Mouse (Mus musculus) erythroblast, embryonic 14.5 days (primary cell): ENCODE results near the gene Mcfd2. TPM values are rescaled to one million over a fixed set of nuclear protein-coding genes. Genes with fewer than 3 reads are reported as not detected.
"Not testable (repeated sequence)": the region's sequence is repeated elsewhere in the genome, so short reads cannot be mapped to it uniquely, and the experiment has no call there.

ENCODE experiments used
- H3K27me3 ChIP-seq: 2 replicates; pipeline ENCODE4 v1.6.1; 2012; ENCODE audit warnings: inconsistent platforms; ENCODE audit not compliant: control insufficient read depth
- H3K36me3 ChIP-seq: 2 replicates; pipeline ENCODE4 v1.6.1; 2012; ENCODE audit warnings: mild to moderate bottlenecking, inconsistent platforms; ENCODE audit not compliant: control insufficient read depth
- H3K4me1 ChIP-seq: 2 replicates; pipeline ENCODE4 v1.6.1; 2012; ENCODE audit warnings: inconsistent platforms; ENCODE audit not compliant: control insufficient read depth
- H3K4me3 ChIP-seq: replicated peaks from 2 replicates; pipeline ENCODE3; 2012; ENCODE audit warnings: moderate library complexity, mild to moderate bottlenecking, inconsistent platforms
- H3K9me3 ChIP-seq: 2 replicates; pipeline ENCODE4 v1.6.1; 2012; ENCODE audit warnings: low read length, inconsistent platforms, mixed read lengths; ENCODE audit not compliant: control insufficient read depth
- GATA1 ChIP-seq: IDR thresholded peaks from 2 replicates; pipeline ENCODE4 v1.6.1; 2012; ENCODE audit warnings: low read length, inconsistent platforms, mixed read lengths
- TAL1 ChIP-seq: IDR thresholded peaks from 3 replicates; pipeline ENCODE4 v1.6.1; 2012; ENCODE audit warnings: low read length, inconsistent platforms, mixed read lengths
- polyA plus RNA-seq: library from polyadenylated mRNA; stranded (reverse); fragments of >175 nt; gene quantifications from 2 replicates; pipeline ENCODE4 v1.2.3, GENCODE M21; 2012

Mcfd2 gene
- polyA plus RNA-seq, 1 experiment = 0.09 TPM

DNA sequence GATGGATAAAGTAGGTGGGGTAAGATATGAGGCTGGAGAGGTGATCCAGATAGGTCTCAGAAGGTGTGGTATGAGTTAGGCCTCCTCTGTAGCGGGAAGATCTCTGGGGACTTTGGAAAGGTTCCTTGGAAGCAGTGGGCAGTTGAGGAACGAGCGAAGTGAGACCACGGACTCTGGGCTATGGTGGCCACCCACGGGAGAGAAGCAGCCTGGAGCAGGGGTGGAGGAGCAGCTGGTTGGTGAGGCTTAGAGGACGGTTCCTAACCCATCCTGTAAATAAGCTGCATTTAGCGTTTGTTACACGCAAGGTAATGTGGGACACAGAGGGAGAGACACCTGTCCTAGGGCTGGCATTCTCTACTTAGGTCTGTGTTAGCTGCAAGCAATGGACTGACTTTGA is 39.3 kb upstream of the Mcfd2 start:
- no peak overlapping the region for H3K4me3 ChIP-seq
- peaks cover 8% of the 10 kb centered on the region for H3K4me1 ChIP-seq
- no peaks in the 10 kb centered on the region for H3K27me3 ChIP-seq
- H3K9me3 ChIP-seq = no peaks in the 10 kb centered on the region
- H3K36me3 ChIP-seq = peaks cover 73% of the 10 kb centered on the region
- TF ChIP-seq GATA1 (no peak), TAL1 (no peak)

DNA sequence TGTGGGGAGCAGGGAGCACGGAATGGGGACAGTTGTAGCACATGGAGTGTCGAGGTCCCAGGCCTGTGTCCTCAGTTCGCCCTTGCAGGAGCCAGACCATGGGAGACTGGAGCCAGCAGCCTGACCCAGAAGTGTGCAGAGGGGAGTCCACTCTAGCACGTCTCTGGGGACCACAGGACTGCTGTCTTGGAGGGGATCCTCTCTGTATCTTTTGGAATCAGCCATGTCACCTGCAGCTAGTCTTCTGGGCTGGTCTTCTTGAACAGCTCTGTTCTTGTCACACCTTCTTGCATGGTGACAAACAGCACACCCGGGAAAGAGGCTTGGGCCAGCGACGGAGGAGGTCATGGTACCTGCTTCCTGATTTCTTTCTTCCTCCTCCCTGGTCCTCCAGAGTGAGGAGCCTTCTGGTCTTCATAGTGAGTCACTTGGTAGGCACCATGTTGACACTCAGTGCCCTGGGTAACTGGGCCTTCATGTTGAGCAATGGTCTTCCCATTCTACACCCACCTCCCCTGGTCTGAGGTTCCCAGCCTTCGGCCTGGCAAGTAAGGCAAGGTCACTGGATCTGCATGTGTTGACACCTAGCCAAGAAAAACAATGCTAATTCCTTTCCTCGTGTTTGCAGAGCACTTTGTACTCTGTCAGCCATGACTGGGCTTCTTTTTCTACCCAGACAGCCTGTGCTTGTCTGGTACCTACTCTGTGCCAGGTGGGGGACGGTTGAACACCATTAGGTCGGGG is 38.6 kb upstream of the Mcfd2 start:
- Histone ChIP-seq H3K4me1 (peaks cover 8% of the 10 kb centered on the region), H3K4me3 (no peak overlapping the region), H3K9me3 (no peaks in the 10 kb centered on the region), H3K36me3 (peaks cover 73% of the 10 kb centered on the region), H3K27me3 (no peaks in the 10 kb centered on the region)
- TF ChIP-seq TAL1 (no peak), GATA1 (no peak)

DNA sequence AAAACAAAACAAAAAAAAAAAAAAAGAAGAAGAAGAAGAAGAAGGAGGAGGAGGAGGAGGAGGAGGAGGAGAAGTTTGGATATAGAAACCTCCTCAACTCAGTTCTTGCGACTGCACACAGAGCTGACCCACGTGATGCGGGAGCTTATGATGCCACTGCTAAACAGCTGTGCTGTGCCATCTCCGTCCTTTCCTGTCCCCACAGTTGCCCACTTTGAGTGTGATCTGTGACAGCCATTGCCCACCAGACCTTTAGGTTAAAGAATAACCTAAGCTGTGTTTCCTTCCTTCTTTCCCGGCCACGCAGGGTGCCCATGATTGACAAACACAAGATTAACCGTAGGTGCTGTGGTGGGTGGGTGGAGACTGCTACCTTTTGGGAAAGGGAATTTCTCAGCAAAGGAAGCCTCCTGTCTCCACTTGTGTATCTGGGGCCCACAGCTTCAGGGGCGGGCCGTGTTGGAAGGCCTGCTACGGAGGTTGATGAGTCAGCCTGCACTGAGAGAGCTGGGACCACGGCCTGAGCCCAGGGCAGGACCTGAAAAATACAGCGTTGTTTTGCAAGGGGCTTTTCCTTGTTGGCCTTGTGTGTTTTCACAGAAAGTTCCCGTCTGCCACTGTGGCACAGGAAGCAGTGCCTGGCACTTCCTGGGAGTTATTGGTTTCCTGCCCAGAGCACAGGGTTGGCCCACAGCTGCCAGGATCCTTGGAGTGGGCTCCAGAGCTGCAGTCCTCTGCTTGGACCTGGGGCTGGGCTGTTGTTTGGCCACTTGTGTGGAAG is 36.5 kb upstream of the Mcfd2 start:
- TF ChIP-seq GATA1 (no peak), TAL1 (no peak)

DNA sequence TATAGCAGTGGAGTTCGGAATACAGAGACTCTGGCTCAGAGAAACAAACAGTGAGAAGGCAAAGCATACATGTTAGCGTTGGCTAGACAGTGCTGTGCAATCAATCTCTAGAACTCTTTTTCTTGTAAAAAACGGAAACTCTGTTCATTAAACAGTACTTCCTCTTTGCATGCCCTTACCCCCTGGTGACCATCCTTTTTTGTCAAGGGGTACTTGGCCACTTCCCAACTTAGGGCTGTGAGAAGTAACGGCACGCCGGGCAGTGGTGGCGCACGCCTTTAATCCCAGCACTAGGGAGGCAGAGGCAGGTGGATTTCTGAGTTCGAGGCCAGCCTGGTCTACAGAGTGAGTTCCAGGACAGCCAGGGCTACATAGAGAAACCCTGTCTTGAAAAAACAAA is 35.9 kb upstream of the Mcfd2 start:
- H3K9me3 ChIP-seq, H3K4me1 ChIP-seq, H3K4me3 ChIP-seq, H3K27me3 ChIP-seq: not testable (repeated sequence)
- H3K36me3 ChIP-seq = peaks cover 64% of the 10 kb centered on the region

More for the DNA sequence above, 36.5 kb upstream of the Mcfd2 start:
- peaks cover 66% of the 10 kb centered on the region for H3K36me3 ChIP-seq
- no peaks in the 10 kb centered on the region for H3K9me3 ChIP-seq
- no peak overlapping the region for H3K4me3 ChIP-seq
- H3K27me3 ChIP-seq = no peaks in the 10 kb centered on the region
- peaks cover 8% of the 10 kb centered on the region for H3K4me1 ChIP-seq

DNA sequence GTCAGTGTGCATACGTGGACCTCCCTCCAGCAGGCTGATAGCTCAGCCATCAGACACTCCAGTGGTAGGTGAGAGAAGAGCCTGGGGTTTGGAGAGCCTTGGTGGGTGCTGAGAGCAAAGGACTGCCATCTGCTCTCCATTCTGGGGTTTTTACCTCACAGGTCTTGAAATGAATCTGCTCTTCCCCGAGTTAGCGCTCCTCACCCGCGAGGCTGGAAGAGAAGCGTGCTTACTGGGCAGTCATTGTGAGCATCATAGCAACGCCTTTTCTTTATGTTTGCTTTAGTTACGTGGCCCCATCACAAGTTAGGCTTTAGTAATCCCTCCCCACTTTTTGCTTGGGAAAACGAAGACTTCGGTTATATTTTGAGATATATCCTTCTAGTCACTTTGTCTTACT is 34.6 kb upstream of the Mcfd2 start:
- Histone ChIP-seq H3K36me3 (peaks cover 72% of the 10 kb centered on the region), H3K4me1 (peaks cover 17% of the 10 kb centered on the region), H3K27me3 (no peaks in the 10 kb centered on the region), H3K4me3 (no peak overlapping the region), H3K9me3 (no peaks in the 10 kb centered on the region)
- no peak for TF ChIP-seq TAL1
- no peak for TF ChIP-seq GATA1

DNA sequence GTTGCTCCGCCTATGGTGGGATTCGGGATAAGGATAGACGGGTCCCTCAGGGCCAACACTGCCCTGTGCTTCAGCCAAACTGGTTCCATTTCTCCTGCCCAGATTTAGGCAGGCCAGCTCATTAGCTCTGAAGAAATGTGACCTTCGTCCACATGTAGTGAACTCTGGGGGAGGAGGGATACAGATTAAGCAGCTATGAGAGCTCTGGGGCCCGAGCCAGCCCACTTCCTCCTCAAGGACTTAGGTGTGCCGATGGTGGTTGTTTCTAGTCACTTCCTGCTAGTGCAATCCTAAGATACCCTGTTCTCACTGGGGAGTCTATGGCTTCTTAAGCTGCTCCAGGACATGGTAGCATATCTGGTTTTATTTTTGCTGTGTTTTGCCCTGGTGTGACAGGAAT is 33.2 kb upstream of the Mcfd2 start:
- H3K27me3 ChIP-seq = no peaks in the 10 kb centered on the region
- TF ChIP-seq TAL1 (no peak), GATA1 (no peak)
- H3K4me3 ChIP-seq = no peak overlapping the region
- H3K4me1 ChIP-seq = peaks cover 22% of the 10 kb centered on the region
- H3K9me3 ChIP-seq = no peaks in the 10 kb centered on the region
- peaks cover 72% of the 10 kb centered on the region for H3K36me3 ChIP-seq

DNA sequence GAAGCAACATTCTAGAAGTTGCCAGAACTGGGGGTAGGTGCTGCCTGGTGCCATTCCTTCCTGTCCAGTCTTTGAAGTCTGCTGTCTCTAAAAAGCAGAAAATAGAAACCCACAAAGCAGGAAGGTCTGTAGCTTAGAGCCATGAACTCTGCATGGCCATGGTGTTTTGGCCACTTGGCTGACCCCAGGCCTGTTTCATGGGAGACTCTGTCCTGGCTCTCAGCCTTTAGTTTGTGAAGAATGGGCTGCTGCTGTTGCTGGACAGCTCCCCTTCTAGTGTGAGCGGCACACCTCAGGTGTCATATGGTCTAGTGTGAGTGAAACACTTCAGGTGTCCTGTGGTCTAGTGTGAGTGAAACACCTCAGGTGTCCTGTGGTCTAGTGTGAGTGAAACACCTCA is 31.0 kb upstream of the Mcfd2 start:
- not testable (repeated sequence) for H3K4me3 ChIP-seq, H3K9me3 ChIP-seq, H3K27me3 ChIP-seq
- H3K36me3 ChIP-seq = peaks cover 79% of the 10 kb centered on the region
- H3K4me1 ChIP-seq = peaks cover 15% of the 10 kb centered on the region

DNA sequence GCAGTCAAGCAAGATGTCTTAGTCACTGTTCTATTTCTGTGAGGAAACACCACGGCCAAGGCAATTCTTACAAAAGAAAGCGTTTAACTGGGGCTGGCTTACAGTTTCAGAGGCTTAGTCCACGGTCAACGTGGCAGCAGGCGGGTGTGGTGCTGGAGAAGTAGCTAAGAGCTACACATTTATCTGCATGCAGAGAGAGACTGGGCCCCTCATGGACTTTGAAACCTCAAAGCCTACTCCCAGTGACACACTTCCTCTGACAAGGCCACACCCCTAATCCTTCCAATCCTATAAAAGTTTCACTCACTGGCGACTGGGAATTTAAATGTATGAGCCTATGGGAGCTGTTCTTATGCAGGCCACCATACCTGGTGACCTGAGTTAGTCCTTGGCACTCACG is 30.0 kb upstream of the Mcfd2 start:
- peaks cover 87% of the 10 kb centered on the region for H3K36me3 ChIP-seq
- no peak for TF ChIP-seq GATA1
- TF ChIP-seq TAL1 = no peak
- H3K9me3 ChIP-seq = no peaks in the 10 kb centered on the region
- no peaks in the 10 kb centered on the region for H3K27me3 ChIP-seq
- no peak overlapping the region for H3K4me3 ChIP-seq
- peaks cover 15% of the 10 kb centered on the region for H3K4me1 ChIP-seq

DNA sequence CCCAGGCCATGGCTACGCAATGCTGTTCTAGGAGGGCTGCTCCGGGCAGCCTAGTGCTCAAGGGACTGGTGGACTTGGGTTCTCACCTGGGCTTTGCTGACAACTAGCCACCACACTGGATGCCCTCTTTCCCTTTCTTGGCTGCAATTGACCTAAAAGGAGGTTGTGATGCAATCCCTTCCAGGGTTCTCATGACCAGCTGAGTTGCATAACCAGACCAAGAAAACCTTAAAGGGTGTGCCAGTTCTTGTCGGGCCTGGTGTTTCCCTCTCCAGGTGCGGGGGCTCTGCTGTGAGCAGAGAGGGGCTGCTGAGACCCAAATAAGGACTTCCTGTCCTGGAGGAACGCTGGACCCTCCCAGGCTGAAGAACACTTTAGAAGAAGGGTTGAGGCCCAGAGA is 27.4 kb upstream of the Mcfd2 start:
- H3K9me3 ChIP-seq = no peaks in the 10 kb centered on the region
- peaks cover 89% of the 10 kb centered on the region for H3K36me3 ChIP-seq
- H3K27me3 ChIP-seq = no peaks in the 10 kb centered on the region
- H3K4me3 ChIP-seq = no peak overlapping the region
- peaks cover 15% of the 10 kb centered on the region for H3K4me1 ChIP-seq
- TF ChIP-seq TAL1 (no peak), GATA1 (no peak)
